8 mouse cellular contexts compared by ENCODE assay signal in genomic region chr19:52992880-52993440, GRCm38 (mm10). TPM values are rescaled to one million over a fixed set of nuclear protein-coding genes. Genes with fewer than 3 reads are reported as not detected.
DNase-seq lines count a peak whose midpoint lies in the region; ATAC-seq and TF ChIP-seq lines count a peak whose summit lies in the region.

No protein-coding gene starts in this region.

- no peak for TF ChIP-seq POLR2A in cerebellum, adult 2 months (IDR thresholded peaks at IDR 0.05; ENCODE audit: borderline replicate concordance, insufficient read depth, low read length)
- TF ChIP-seq POLR2A in CH12.LX (IDR thresholded peaks at IDR 0.05; ENCODE audit: low read depth, low read length) = no peak

- H3K4me1 ChIP-seq in cerebellum, adult 2 months (ENCODE audit: control insufficient read depth, insufficient read depth, low read length) = no peaks in the 10 kb centered on the region; the same call in 1 of the 2 replicates
- H3K4me1 ChIP-seq in CH12.LX (ENCODE audit: control insufficient read depth in 1 of 2, insufficient read depth in 2 of 2) = peaks cover 0 to 9% of the 10 kb centered on the region in 2 experiments; a peak in 2 of 4 replicates
- no peaks in the 10 kb centered on the region for H3K4me1 ChIP-seq in embryonic facial prominence, embryonic 12.5 days
- H3K4me1 ChIP-seq in midbrain, embryonic 15.5 days = no peaks in the 10 kb centered on the region

- WGBS in cerebellum, adult 2 months = 66% methylated on average over 11 of the region's 11 CpGs
- 74% methylated on average over 11 of the region's 11 CpGs for WGBS in embryonic facial prominence, embryonic 12.5 days
- 79% methylated on average over 11 of the region's 11 CpGs for WGBS in midbrain, embryonic 15.5 days

- H3K27me3 ChIP-seq in cerebellum, adult 2 months (ENCODE audit: control insufficient read depth, insufficient read depth, low read length) = no peaks in the 10 kb centered on the region
- H3K27me3 ChIP-seq in CH12.LX (replicated peaks) = no peaks in the 10 kb centered on the region
- H3K27me3 ChIP-seq in embryonic facial prominence, embryonic 12.5 days = no peaks in the 10 kb centered on the region
- no peaks in the 10 kb centered on the region for H3K27me3 ChIP-seq in midbrain, embryonic 15.5 days (replicated peaks)

- peak; percentile 48 for TF ChIP-seq RAD21 in CH12.LX (IDR thresholded peaks at IDR 0.05; ENCODE audit: low read depth, low read length)

- no peak overlapping the region for H3K4me2 ChIP-seq in CH12.LX (ENCODE audit: insufficient read depth, low read depth, poor library complexity, severe bottlenecking)
- H3K4me2 ChIP-seq in embryonic facial prominence, embryonic 12.5 days (replicated peaks) = no peak overlapping the region
- H3K4me2 ChIP-seq in midbrain, embryonic 15.5 days = no peak overlapping the region

- H3K27ac ChIP-seq in cerebellum, adult 2 months (ENCODE audit: insufficient read depth, low read length) = no peak overlapping the region
- no peak overlapping the region for H3K27ac ChIP-seq in CH12.LX (ENCODE audit: insufficient read depth, low read depth)
- H3K27ac ChIP-seq in embryonic facial prominence, embryonic 12.5 days = no peak overlapping the region
- no peak overlapping the region for H3K27ac ChIP-seq in midbrain, embryonic 15.5 days

- dilution Hi-C loops in CH12.LX (cut with MboI; ENCODE audit: extremely low pct_ligation_motif_present, extremely low pct_unique_long_range_greater_than_20kb, low sequenced_read_pairs) = no loop called here

- intact Hi-C loops in left cerebral cortex, postnatal 25 days (cut with DNase I) = no loop called here

- peak; percentile 67; the same call in 1 of the 2 replicates for ATAC-seq in embryonic facial prominence, embryonic 12.5 days (ENCODE audit: insufficient number of reproducible peaks, insufficient read depth, low FRiP score, low TSS enrichment)
- peak; percentile 89 for ATAC-seq in midbrain, embryonic 15.5 days (replicated peaks)
- ATAC-seq in inflammation-experienced regulatory T-cells, adult 6 months = no peak

- H3K9ac ChIP-seq in CH12.LX (ENCODE audit: insufficient read depth, low read depth) = no peak overlapping the region
- H3K9ac ChIP-seq in embryonic facial prominence, embryonic 12.5 days = no peak overlapping the region
- no peak overlapping the region for H3K9ac ChIP-seq in midbrain, embryonic 15.5 days

- peaks cover 57 to 71% of the 10 kb centered on the region in 2 experiments for H3K36me3 ChIP-seq in CH12.LX (replicated peaks in 1 of 2; ENCODE audit: control insufficient read depth in 1 of 2, insufficient read depth in 1 of 2, low read length in 1 of 2)
- H3K36me3 ChIP-seq in embryonic facial prominence, embryonic 12.5 days = peaks cover 58% of the 10 kb centered on the region
- peaks cover 12% of the 10 kb centered on the region; the same call in 1 of the 2 replicates for H3K36me3 ChIP-seq in midbrain, embryonic 15.5 days (replicated peaks)

- no peaks in the 10 kb centered on the region for H3K79me2 ChIP-seq in CH12.LX (replicated peaks; ENCODE audit: control insufficient read depth, extremely low read depth, insufficient read depth, poor library complexity, severe bottlenecking)

- in situ Hi-C loops in CH12.LX (cut with MboI; ENCODE audit: low pct_ligation_motif_present, low pct_unique_long_range_greater_than_20kb, low sequenced_read_pairs) = no loop called here

- H3K4me3 ChIP-seq in cerebellum, adult 2 months (replicated peaks; ENCODE audit: insufficient read depth, low read depth, low read length) = no peak overlapping the region
- no peak overlapping the region for H3K4me3 ChIP-seq in CH12.LX (replicated peaks in 1 of 3; ENCODE audit: low read depth in 2 of 3, low read length in 2 of 3, poor library complexity in 1 of 3)
- no peak overlapping the region for H3K4me3 ChIP-seq in embryonic facial prominence, embryonic 12.5 days
- H3K4me3 ChIP-seq in midbrain, embryonic 15.5 days = no peak overlapping the region

- peak in 1 of 2 experiments; percentile 18 for DNase-seq in cerebellum, adult 2 months
- DNase-seq in cerebellum, adult 11 months = no peak
- peak; percentile 56 for DNase-seq in CH12.LX (ENCODE audit: extremely low read depth)
- peak; percentile 40 for DNase-seq in induced T-regulatory cell, adult 2 months (ENCODE audit: low read depth)
- DNase-seq in left cerebral cortex, postnatal 25 days (ENCODE audit: low spot score in 2 of 2) = peak; percentile 73 to 75

- peaks cover 2% of the 10 kb centered on the region for H3K9me3 ChIP-seq in CH12.LX (replicated peaks; ENCODE audit: low read length)
- H3K9me3 ChIP-seq in embryonic facial prominence, embryonic 12.5 days = no peaks in the 10 kb centered on the region
- no peaks in the 10 kb centered on the region for H3K9me3 ChIP-seq in midbrain, embryonic 15.5 days

- TF ChIP-seq EP300 in CH12.LX (IDR thresholded peaks at IDR 0.05; ENCODE audit: low read length) = no peak

- TF ChIP-seq CTCF in cerebellum, adult 2 months (IDR thresholded peaks at IDR 0.05; ENCODE audit: borderline replicate concordance, insufficient read depth, low read depth, low read length) = peak; percentile 43; the same call in 1 of the 2 replicates
- TF ChIP-seq CTCF in CH12.LX (conservative IDR thresholded peaks at IDR 0.05 in 1 of 2, IDR thresholded peaks at IDR 0.05 in 1 of 2; ENCODE audit: low read depth in 2 of 2, low read length in 2 of 2) = peak in 1 of 2 experiments; percentile 51; a peak in 2 of 4 replicates

TF ChIP-seq in CH12.LX, 34 proteins besides CTCF, POLR2A, EP300 and RAD21:
- TF ChIP-seq ELF1 (IDR thresholded peaks at IDR 0.05; ENCODE audit: low read depth, low read length) = no peak
- TF ChIP-seq CHD2 (IDR thresholded peaks at IDR 0.05; ENCODE audit: low read length) = no peak
- TF ChIP-seq USF2 (conservative IDR thresholded peaks at IDR 0.05; ENCODE audit: low read depth, low read length) = no peak
- no peak for TF ChIP-seq MYC (IDR thresholded peaks at IDR 0.05; ENCODE audit: low read depth, low read length)
TF ChIP-seq in CH12.LX: peak in this region for 0.

RNA-seq across cellular contexts. Expression of gene Xpnpep1, which starts 47.1 kb away (rescaled TPM):
- 58.8 and 60.5 TPM in 2 replicates for polyA plus RNA-seq in cerebellum, adult 2 months (2012; rRNA removed)
- 82.1 and 96.0 TPM in 2 replicates for total RNA-seq in CH12.LX (2012; rRNA removed)
- 78.6 and 82.8 TPM in 2 replicates for total RNA-seq in CH12.LX (2014; rRNA removed)
- polyA plus RNA-seq in CH12.LX (2012; ENCODE audit: insufficient read length, low read depth) = 86.2 and 99.6 TPM in 2 replicates
- polyA plus RNA-seq in embryonic facial prominence, embryonic 12.5 days (2016; fragmentation: Nextera tagmentation; extraction: Ambion mirVana) = 163 and 167 TPM in 2 replicates
- total RNA-seq in left cerebral cortex, postnatal 25 days (2021) = 10 to 100 TPM; 75.4 TPM
- polyA plus RNA-seq in midbrain, embryonic 15.5 days (2015; fragmentation: Nextera tagmentation; extraction: Ambion mirVana) = 124 and 125 TPM in 2 replicates
- polyA plus RNA-seq in inflammation-experienced regulatory T-cells, adult 6 months (2017; shearing (Covaris generic)) = 10 to 100 TPM; 53.6 to 68.4 (median 60.5) TPM
